Mouse (Mus musculus): Measurements from ENCODE around the gene Nxf1.
"Not testable (repeated sequence)": the region's sequence is repeated elsewhere in the genome, so short reads cannot be mapped to it uniquely, and the experiment has no call there.

Gene Nxf1

DNA sequence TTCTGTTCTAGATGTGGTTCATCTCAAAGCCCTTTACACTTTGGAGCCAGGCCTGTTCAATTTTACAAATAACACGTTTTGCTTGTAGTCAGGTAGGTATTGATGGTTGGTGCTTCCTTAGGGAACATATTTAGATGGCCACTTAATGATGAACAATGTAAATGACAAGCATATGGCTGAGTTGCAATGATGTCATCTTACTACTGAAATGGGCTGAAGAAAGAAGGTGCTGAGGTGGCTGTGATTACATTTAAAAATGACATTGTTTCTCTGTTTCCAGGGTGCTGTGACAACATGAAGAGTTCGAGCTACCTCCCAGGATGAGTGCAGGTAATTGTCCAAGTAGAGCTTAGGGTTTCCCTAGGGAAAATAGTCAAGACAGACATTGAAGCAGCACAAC lies 32.5 kb upstream of the Nxf1 start:
- DNase-seq (ENCODE audit: low spot score): no peak

DNA sequence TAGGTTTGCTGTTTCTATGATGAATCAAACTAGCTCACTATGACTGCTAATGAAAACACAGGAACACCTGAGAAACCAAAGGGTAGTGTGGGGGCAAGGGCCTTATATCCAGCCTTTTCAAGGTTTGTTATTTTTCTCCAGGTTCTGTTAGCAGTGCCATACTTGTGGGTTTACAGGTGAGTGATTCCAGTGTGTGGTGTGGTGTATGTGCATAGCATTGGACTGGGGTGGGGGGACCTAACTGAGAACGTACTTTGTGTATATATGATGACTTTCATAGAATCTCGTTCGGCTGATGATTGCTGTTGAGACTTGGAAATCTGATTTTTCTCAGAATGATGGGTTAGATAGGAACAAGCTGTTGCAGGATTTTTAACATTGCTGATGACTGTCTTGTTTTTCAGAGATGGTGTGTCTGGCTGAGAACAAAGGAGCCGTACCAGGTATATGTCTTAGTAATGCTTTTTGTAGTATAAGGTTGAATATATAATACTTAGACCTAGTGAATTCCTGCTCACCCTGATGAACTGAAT lies 31.7 kb upstream of the Nxf1 start:
- DNase-seq (ENCODE audit: low spot score): no peak

DNA sequence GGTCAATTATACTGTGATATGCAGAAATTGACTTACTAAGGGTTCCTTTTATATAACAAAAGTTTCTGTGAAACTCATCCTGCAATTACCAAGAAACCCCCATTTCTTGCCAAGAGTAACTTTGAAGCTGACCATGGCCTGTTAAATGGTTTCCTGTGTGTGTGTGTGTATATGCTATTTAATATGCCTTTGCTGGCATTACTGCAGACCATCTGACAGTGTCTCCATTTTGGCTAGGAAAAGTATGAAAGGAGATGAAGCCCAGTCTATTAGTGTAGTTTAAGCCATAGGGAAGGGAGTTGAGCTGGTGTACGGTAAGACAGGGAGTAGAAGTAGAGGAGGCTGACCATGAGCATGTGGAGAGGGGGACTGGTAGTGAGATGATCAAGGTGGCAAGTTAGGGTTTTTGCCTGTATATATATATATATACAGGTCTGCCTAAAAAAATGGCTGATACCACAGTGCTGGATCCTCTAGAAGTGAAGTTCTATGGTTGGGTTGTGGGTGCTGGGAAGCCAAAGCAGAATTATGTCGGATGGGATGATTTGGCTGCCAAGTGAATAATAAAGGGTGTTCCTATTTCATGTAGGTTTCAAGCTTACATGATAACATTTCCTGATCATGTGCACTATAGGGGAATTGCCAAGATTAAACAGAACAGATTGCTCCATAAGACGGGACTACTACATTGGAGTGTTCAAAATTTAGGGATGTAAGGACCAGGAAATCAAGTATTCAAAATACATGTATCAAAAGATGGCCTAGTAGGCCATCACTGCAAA lies 30.1 kb upstream of the Nxf1 start:
- DNase-seq (ENCODE audit: low spot score): no peak

DNA sequence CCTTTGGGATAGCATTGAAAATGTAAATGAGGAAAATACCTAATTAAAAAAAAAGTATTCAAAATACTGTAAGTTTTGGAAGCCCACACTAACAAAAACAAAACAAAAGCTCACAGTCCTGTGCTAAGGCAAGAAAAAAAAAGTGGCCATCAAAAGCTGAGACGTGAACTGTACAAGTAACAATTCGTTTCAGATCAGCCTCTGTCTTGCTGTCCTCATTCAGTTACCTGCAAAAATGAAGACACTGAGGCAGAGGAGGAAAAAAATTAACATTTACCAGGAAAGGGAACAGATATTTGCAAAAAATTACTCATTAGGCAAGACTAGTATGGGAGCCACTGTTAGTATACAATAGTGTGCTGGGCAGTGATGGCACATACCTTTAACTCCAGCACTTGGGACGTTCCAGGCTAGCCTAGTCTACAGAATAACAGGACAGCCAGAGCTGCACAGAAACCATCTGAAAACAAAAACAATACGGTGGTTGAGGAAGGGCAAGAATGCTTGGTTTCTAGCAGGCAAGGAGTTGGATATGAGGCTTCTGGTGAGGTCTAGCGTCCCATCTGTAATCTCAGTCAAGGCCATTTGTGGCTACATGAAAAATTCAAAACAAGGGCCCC lies 29.3 kb upstream of the Nxf1 start:
- no peak for DNase-seq (ENCODE audit: low spot score)

DNA sequence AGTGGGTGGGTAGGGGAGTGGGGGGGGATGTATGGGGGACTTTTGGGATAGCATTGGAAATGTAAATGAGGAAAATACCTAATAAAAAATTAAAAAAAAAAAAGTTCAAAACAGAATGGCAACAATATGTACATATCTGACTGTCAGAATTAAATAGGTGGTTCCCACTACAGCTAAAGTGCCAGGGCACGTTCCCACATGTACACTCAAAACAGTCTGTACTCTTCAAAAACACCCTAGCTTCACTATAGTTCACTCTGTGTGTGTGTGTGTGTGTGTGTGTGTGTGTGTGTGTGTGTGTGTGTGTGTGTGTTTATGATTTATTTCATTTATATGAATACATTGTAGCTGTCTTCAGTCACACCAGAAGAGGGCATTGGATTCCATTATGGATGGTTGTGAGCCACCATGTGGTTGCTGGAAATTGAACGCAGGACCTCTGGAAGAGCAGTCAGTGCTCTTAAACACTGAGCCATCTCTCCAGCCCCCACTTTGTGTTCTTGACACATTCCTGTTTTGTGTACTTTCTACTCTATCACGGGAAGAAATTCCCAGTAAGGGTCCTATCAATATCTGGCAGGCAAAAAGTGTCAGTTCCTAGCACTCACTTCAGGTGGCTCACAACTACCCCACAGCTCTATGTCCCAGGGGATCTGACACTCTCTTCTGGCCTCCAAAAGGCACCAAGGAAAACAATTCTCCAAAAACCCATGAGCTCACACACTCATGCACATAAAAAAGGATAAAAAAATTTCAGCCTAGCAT lies 28.4 kb upstream of the Nxf1 start:
- DNase-seq (ENCODE audit: low spot score): not testable (repeated sequence)

DNA sequence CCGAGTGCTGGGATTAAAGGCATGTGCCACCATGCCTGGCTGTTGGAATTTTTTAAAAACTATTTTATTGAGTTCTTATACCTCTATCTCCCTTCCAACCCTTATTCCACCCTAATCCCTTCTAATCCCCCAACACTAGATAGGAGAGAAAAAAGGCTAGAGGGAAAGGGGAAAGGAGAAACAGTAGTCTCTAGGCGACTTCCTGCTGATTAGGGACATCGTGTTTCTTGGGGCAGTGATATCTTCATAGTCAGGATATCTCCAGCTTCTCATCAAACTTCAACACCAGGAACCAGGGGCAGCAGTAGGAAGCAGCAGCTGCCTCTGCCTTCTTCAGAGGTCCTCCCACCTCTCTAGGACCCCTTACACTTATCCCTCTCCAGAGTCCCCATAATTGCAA lies 22.5 kb upstream of the Nxf1 start:
- DNase-seq (ENCODE audit: low spot score): no peak

DNA sequence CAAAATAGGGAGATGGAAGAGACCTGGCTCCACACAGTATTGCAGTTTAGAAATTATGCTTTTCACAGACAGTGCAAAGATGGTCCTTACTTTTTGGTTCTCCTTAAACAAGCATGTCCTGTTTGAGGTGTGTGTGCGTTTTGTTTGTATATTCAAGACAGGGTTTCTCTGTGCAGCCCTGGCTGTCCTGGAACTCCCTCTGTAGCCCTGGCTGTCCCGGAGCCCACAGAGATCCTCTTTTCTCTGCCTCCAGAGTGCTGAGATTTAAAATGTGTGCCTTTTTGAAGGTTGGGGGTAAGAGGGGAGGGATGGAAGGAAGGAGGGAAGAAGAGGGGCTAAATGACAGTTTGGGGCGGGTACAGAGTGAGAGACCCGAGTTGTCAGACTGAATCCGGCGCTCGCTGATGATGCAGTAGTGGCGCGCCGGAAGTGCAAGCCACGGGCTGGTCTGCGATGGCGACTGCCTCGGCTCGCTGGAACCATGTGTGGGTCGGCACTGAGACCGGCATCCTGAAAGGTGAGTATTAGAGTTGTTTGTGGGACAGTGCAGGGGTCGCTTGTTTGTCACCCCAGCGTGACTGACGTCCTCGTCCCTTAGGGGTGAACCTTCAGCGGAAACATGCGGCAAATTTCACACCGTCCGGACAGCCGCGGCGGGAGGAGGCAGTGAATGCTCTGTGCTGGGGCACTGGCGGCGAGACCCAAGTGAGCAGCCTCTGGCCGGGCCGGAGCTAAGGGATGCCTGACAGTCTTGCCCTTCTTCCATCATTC lies 21.3 kb upstream of the Nxf1 start, which contains the start of gene Wdr74:
TSS of gene Wdr74 (plus strand) at position 439 of the 771 bp plus-strand sequence.
- peak; percentile 89 for DNase-seq (ENCODE audit: low spot score)

DNA sequence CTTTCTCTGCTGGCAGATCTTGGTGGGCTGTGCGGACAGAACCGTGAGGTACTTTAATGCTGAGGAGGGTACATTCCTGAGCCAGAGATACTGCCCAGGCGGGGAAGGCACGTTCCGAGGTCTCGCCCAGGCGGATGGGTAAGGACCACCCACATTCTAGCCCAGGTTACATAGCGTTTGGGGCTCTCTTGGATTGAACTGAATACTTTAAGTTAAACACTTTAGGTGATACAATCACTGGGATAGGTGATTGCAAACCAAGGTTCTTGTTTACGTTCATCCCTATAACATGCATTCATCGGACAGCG lies 20.8 kb upstream of the Nxf1 start:
- no peak for DNase-seq (ENCODE audit: low spot score)

DNA sequence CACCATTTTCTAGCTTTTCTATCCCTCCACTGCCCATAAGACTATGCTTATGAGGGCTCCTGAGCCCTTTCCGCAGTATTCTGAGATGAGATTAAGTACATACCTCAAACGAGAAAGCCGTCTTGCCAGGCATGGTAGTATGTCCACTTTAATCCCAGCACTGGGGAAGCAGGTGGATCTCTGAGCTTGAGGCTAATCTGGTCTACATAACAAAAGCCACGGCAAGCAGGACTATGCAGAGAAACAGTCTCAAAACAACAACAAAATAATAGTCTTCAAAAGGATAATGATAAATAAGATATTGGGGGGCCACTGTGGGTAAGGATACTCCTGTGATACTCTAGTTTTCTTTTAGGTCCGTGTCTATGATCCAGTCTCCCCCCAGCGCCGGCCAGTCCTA lies 18.0 kb upstream of the Nxf1 start:
- DNase-seq (ENCODE audit: low spot score): no peak

DNA sequence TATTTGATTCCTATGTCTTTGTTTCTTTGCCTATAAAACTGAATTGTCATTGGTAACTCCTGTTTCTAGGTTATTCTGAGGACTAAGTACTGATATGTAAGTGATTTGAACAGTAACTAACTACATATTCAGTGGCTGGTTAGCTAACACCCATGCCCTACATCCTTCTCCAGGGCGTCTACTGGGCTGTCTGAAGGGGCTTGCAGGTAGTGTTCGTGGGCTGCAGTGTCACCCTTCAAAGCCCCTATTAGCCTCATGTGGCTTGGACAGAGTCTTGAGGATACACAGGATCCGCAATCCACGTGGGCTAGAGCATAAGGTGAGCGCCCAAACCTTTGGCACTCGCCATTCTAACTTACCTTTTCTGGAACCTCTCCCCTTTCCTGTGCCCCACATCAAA lies 17.2 kb upstream of the Nxf1 start:
- DNase-seq (ENCODE audit: low spot score): no peak

DNA sequence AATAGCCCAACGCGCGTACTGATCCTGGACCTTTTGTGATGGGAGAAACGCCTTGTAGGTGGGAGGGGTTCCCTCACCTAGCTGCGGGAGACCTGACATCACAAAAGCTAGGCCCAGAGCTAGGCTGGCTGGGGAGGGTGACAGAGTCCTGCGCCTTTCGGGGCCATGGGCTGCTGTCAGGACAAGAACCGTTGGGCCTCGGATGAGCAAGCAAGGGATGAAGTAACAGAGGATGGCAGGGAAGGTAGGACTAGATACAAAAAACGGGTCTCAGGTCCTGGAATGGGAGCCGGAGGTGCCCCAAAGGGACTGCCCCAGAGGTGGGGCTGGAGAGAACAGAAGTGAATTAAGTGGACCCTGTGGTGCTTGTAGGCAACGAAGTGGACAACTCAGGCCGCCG lies 16.3 kb upstream of the Nxf1 start, which contains the start of gene 1700092M07Rik:
TSS of gene 1700092M07Rik (plus strand) at position 116 of the 400 bp plus-strand sequence.
- DNase-seq (ENCODE audit: low spot score): no peak

DNA sequence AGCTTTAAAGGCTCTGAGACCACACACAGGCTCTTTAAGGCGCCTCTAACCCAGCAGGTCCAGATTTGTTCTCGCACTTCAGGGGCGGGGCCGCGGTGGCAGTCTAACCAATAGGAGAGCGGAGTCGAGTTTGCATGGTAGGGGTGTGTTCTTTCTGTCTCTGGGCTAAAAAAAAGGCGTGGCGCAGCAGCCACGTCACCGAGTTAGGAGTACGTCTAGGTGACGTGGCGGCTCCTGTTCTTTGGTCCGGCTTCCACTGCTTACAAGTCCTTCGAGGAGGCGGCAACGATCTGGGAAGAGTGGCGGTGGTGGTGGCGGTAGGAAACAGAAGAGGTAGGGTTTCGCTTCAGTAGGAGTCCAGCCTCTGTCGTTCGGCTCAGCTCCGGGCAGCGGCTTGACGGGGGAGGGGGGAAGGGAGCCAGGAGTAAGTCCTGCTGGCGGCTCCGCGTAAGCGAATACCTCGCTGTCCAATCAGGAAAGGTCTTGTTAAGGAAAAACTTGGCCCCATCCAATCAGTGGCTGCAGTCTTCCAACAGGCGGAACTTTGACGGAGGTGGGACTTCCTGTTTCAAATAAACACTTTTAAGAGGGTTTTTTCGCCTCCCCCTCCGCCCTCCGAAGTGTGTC lies 15.5 kb upstream of the Nxf1 start, which contains the start of gene Stx5a:
TSS of gene Stx5a (plus strand) at position 171 of the 627 bp plus-strand sequence.
- DNase-seq (ENCODE audit: low spot score): peak; percentile 98

DNA sequence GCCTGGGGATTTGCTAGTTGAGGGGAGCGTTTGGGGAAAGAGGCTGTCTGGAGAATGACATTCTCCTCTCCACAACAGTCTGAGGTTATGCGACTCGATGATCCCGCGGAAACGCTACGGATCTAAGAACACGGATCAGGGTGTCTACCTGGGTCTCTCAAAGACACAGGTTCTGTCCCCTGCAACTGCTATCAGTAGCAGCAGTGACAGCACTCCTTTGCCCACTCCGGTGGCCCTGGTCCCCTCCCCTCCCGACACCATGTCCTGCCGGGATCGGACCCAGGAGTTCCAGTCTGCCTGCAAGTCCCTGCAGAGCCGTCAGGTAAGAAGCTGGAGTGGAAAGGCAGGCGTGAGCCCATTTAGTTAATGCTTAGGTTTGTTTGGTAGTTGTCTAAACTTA lies 14.7 kb upstream of the Nxf1 start:
- no peak for DNase-seq (ENCODE audit: low spot score)

DNA sequence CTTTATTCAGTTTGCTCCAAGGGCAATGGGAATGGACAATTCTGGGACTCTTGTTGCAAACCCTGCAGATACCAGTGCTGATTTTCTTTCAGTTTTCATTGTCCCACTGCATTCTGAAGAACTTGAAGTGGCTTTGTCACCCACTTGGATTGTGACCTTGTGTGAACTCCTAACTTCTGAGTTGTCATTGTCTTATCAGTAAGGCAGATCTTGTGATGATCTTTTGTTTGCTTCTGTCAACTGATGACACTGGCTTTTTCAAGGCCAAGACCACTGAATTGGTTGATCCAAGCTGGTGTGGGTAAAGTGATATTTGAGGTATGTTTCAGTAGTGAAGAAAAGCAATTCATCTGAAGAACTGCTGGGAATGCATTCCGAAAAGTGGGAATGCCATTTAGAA lies 11.5 kb upstream of the Nxf1 start:
- no peak for DNase-seq (ENCODE audit: low spot score)

DNA sequence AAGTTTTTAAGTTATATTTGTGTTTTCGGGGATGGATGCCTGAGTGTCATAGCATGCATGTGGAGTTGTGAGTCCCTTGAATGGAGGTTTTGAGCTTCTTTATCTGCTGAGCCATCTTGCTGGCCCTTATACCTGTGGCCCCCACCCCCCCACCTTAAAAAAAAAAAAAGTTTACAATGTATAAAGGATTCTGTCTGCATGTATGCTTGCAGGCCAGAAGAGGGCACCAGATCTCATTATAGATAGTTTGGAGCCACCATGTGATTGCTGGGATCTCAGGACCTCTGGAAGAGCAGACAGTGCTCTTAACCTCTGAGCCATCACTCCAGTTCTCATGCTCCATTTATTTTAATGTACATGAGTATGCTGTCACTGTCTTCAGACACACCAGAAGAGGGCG lies 9.5 kb upstream of the Nxf1 start:
- DNase-seq (ENCODE audit: low spot score): no peak

DNA sequence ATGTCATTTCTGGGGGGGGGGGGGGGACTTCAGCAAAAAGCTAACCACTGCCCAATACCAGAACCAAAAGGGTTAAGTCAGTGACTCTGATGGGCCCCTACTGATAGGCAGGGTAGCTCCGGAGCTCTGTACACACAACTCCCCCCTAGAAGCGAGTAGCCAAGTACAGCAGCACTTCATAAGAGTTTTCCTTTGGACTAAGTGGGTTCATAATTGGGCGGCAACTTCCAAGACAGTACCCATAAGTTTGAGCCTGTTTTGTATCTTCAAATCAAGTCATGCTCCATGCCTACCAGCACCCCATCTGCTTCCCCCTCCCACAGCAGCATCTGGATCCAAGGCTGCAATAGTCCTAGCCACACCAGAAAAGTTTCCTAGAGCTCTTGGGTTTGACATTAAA lies 1.2 kb upstream of the Nxf1 start:
- DNase-seq (ENCODE audit: low spot score): no peak

DNA sequence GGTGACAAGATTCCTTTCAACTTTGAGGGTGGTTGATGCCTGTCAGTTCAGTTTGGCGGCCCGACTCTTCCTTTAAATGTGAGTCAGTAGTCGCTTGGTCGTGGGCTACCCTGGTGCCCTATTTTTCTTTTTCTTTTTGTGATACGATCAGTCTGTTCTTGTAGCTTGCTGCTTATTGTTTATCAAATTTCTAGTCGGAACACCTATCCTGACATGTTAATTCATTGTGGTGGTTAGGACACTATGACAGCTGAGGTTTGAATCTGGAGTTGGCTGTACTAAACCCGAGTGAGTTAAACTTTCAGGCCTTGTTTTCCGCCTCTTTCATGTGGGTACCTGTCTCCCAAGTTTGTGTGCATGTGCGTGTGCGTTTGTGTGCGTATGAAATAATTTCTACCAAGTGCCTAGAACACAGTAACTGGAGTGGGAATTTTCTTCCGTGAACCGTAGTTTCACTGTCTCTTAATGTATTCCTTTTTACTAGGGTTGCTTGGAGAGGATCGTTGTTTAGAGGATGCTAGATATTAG lies 662 bp downstream of the Nxf1 start:
- DNase-seq (ENCODE audit: low spot score): peak; percentile 29

DNA sequence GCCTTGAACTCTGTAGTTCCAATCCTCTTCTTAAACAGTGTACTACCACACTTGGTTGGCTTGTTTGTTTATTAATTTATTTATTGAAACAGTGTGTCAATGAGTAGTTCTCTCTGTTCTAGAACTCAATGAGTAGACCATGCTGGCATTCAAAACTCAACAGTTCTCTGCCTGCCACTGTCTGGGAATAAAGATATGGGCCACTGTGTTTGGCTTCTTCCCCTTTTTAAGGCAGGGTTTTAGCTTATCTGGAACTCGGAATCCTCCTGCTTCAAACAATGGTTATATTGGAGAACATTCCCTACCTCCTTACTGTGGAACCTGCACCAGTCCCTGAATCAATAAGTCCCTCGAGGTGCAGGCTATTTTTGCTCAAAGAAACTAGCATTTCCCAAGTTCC lies 2.0 kb downstream of the Nxf1 start:
- no peak for DNase-seq (ENCODE audit: low spot score)

DNA sequence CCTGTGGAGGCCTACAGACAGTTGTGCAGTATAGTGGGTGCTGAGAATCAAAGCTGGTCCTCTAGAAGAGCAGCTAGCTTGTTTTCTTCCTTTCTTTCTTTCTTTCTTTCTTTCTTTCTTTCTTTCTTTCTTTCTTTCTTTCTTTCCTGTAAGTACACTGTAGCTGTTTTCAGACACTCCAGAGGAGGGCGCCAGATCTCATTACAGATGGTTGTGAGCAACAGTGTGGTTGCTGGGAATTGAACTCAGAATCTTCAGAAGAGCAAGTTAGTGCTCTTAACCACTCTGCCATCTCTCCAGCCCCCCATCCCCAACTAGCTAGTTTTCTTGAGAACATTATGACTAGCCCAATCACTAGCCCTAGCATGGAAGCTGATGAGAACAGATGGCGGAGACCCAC lies 3.9 kb downstream of the Nxf1 start:
- DNase-seq (ENCODE audit: low spot score): no peak

DNA sequence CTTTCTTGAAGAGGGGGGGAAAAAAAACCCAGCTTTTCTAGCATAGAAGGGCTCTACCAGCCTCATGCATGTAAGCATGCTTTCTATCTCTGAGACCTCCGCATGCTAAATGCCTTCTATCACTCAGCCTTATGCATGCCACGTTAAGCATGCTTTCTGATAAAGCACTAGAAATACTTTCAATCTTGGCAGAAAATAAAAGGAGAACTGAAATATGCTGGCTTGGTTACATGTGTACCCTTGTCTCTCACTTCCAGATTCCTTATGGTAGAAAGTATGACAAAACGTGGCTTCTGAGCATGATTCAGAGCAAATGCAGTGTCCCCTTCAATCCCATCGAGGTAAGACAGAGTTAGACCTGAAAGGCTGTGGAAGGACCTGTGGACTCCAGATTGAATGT lies 6.4 kb downstream of the Nxf1 start:
- DNase-seq (ENCODE audit: low spot score): no peak

DNA sequence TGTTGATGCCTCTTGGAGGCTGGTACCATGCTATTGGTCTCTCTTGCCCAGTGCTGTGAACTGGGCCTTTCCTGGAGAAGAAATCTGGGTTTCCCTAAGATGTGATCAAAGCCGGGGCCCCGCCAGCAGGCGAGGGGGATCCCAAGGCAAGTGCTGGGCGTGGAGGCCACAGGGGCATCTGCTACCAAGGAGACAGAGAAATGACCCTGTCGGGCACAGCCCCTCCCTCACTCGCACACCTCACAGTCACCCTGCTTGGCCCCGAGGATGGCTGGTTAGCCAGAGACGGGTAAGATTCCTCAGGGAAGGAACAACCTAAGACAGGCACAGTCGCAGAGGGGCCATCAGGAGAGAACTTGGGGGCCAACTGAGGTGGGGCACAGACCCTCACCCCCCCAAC lies 8.7 kb downstream of the Nxf1 start:
- no peak for DNase-seq (ENCODE audit: low spot score)

Measured in c-Kit-positive CD71-positive TER-119-positive erythroid progenitor cells, embryonic 14.5 days (primary cell).